Mouse (Mus musculus) brain, embryonic 14.5 days (tissue): ENCODE data around the gene Lman1l.

Source experiments
- CTCF ChIP-seq: fragments of 200-500 bp; IDR thresholded peaks from 2 replicates; pipeline ENCODE4 v1.5.1; 2012; ENCODE audit warnings: inconsistent platforms, mild to moderate bottlenecking, moderate library complexity, borderline replicate concordance; ENCODE audit not compliant: insufficient read depth, insufficient read length; ENCODE audit errors: extremely low read depth
- POLR2A ChIP-seq: fragments of 200-500 bp; IDR thresholded peaks from 2 replicates; pipeline ENCODE4 v1.6.1; 2012; ENCODE audit warnings: mild to moderate bottlenecking, inconsistent platforms, borderline replicate concordance; ENCODE audit not compliant: poor library complexity, insufficient read depth, insufficient read length, severe bottlenecking; ENCODE audit errors: extremely low read depth

DNA sequence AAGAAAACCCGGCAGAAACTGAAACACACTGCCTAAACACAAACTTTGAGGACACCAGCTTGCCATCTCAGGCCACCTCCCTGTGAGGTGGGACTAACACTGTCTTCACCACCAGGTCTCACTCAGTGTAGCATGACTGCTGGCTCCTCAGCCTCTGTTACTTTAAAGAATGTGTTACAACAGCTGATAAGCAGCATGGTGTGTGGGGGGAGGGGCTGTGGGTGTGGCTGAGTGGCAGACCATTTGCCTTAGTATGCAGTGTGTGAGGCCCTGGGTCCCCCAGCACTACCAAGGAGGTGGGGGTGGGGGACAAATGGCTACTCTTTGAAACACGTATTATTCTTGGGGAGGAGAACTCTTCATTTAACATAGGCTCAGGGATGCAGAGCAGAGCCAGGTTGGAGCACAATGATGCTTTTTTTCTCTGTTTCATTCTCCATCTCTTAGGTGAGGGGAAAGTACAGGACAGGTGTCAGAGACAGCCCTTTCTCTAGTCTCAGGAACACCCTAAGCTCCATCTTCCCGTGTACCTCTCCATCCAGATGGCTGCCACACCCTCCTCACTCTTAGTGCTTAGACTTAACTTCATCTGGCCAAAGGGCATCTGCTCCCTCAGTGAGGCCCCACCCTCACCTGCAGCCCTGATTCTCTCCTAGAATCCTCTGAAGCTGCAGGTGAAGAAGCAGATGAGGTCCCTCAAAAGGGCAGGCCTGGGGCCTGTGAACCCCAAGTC, 19.8 kb downstream of the Lman1l start:
- no peak for TF ChIP-seq POLR2A
- TF ChIP-seq CTCF, result no peak
